In the genomic region with DNA sequence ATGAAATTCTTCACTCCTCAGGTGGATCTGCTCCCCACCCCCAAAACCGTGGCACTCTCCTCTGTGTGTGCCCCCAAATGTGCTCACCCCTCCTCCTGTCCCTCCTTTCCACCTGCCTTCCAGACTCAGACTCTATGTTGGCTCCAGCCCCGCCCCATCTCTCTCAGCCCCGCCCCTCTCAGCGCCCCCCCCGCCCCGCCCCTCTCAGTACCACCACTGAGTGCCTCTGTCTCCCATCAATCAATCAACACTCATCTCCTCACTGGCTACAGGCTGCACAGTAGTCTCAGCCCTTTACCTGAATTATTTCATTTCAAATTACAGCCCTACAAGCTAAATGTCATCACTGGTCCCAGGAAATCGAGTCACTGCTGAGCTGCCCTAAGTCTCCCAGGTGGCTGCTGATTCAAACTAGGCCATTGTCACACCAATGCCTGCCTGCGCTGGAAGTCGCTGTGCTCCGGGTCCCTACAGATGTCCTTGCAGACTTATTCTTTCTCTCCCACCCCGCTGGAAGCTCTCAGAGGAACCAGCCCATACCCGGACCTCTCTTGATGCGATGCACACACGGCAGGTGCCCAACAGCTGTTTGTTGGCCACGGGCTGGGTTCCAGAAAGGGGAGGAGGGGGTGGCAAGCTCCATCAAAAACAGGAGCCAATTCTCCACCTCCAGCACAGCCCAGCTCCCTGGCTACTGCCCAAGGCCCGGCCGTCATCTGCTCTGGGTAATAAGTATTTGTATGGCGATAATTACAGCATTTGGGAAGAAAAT, we compare ENCODE assay signal across 9 mouse cellular contexts. TPM values are rescaled to one million over a fixed set of nuclear protein-coding genes. Genes with fewer than 3 reads are reported as not detected.
DNase-seq lines count a peak whose midpoint lies in the region; ATAC-seq lines count a peak whose summit lies in the region.
"Had no signal": no experiment of that assay in that cellular context is flagged by ENCODE, and none has a peak within 500 bp of the region (broad histone marks: within the 10 kb centered on the region; RNA-seq: fewer than 3 reads in every experiment).

No protein-coding gene starts in this region.

- no peak overlapping the region for H3K4me3 ChIP-seq in heart, embryonic 16.5 days (ENCODE audit: low read length)
- no peak overlapping the region for H3K4me3 ChIP-seq in embryonic facial prominence, embryonic 12.5 days
- peak overlapping the region; percentile 24 for H3K4me3 ChIP-seq in hindbrain, embryonic 16.5 days (ENCODE audit: low read length)
- H3K4me3 ChIP-seq in liver, embryonic 13.5 days (replicated peaks): peak overlapping the region; percentile 48

- DNase-seq in heart, adult 11 months: no peak
- no peak for DNase-seq in liver, embryonic 13.5 days
- peak; percentile 59 for DNase-seq in right cerebral cortex, postnatal 25 days
- no peak for DNase-seq in spleen, postnatal 14 days (ENCODE audit: low spot score in 2 of 2)
- DNase-seq in thymus, adult 18-20 months: no peak

- H3K36me3 ChIP-seq in heart, embryonic 16.5 days (ENCODE audit: control insufficient read depth, insufficient read depth): no peaks in the 10 kb centered on the region
- H3K36me3 ChIP-seq in embryonic facial prominence, embryonic 12.5 days: no peaks in the 10 kb centered on the region
- H3K36me3 ChIP-seq in hindbrain, embryonic 16.5 days (ENCODE audit: control insufficient read depth, insufficient read depth, low read length): no peaks in the 10 kb centered on the region
- H3K36me3 ChIP-seq in liver, embryonic 13.5 days: no peaks in the 10 kb centered on the region

- H3K27me3 ChIP-seq in heart, embryonic 16.5 days (ENCODE audit: control insufficient read depth, insufficient read depth, low read length): peaks cover 58% of the 10 kb centered on the region
- H3K27me3 ChIP-seq in embryonic facial prominence, embryonic 12.5 days: peaks cover 63% of the 10 kb centered on the region
- H3K27me3 ChIP-seq in hindbrain, embryonic 16.5 days (replicated peaks; ENCODE audit: control insufficient read depth, insufficient read depth, low read length): no peaks in the 10 kb centered on the region
- peaks cover 80% of the 10 kb centered on the region for H3K27me3 ChIP-seq in liver, embryonic 13.5 days

- no peak overlapping the region for H3K9ac ChIP-seq in heart, embryonic 16.5 days (ENCODE audit: low read length)
- H3K9ac ChIP-seq in embryonic facial prominence, embryonic 12.5 days: no peak overlapping the region
- peak overlapping the region; percentile 28 for H3K9ac ChIP-seq in hindbrain, embryonic 16.5 days (ENCODE audit: low read depth, low read length)
- peak overlapping the region; percentile 55 for H3K9ac ChIP-seq in liver, embryonic 13.5 days

- ATAC-seq in heart, embryonic 16.5 days (replicated peaks; ENCODE audit: extremely low read depth, insufficient read depth, low FRiP score): no peak
- no peak for ATAC-seq in embryonic facial prominence, embryonic 12.5 days (ENCODE audit: insufficient number of reproducible peaks, insufficient read depth, low FRiP score, low TSS enrichment)
- peak; percentile 60 for ATAC-seq in hindbrain, embryonic 16.5 days
- ATAC-seq in liver, embryonic 13.5 days (ENCODE audit: low read depth): peak; percentile 75
- ATAC-seq: Patski had no signal

- H3K27ac ChIP-seq in heart, embryonic 16.5 days (ENCODE audit: low read length): no peak overlapping the region
- H3K27ac ChIP-seq in embryonic facial prominence, embryonic 12.5 days: no peak overlapping the region
- no peak overlapping the region for H3K27ac ChIP-seq in hindbrain, embryonic 16.5 days (ENCODE audit: low read depth, low read length)
- H3K27ac ChIP-seq in liver, embryonic 13.5 days: peak overlapping the region; percentile 79

- H3K4me2 ChIP-seq in heart, embryonic 16.5 days (ENCODE audit: low read depth, low read length): peak overlapping the region; percentile 39; the same call in 1 of the 2 replicates
- 0 out of 2 replicates have a peak overlapping the region, but pooled peaks have one; percentile 11 for H3K4me2 ChIP-seq in embryonic facial prominence, embryonic 12.5 days (replicated peaks)
- H3K4me2 ChIP-seq in hindbrain, embryonic 16.5 days (ENCODE audit: low read length): peak overlapping the region; percentile 43
- peak overlapping the region; percentile 76 for H3K4me2 ChIP-seq in liver, embryonic 13.5 days

- peaks cover 4% of the 10 kb centered on the region; the same call in 1 of the 2 replicates for H3K4me1 ChIP-seq in heart, embryonic 16.5 days (ENCODE audit: control insufficient read depth, insufficient read depth, low read length)
- H3K4me1 ChIP-seq in embryonic facial prominence, embryonic 12.5 days: peaks cover 12% of the 10 kb centered on the region
- H3K4me1 ChIP-seq in hindbrain, embryonic 16.5 days (ENCODE audit: control insufficient read depth, insufficient read depth, low read depth, low read length): peaks cover 39% of the 10 kb centered on the region
- peaks cover 41% of the 10 kb centered on the region for H3K4me1 ChIP-seq in liver, embryonic 13.5 days (replicated peaks)

- WGBS in heart, embryonic 16.5 days: under 1% methylated on average over 16 of the region's 18 CpGs
- 2% methylated on average over 18 of the region's 18 CpGs for WGBS in embryonic facial prominence, embryonic 12.5 days
- under 1% methylated on average over 18 of the region's 18 CpGs for WGBS in hindbrain, embryonic 16.5 days
- WGBS in liver, embryonic 13.5 days (ENCODE audit: insufficient replicate concordance): 7% methylated on average over 16 of the region's 18 CpGs

- no peaks in the 10 kb centered on the region for H3K9me3 ChIP-seq in heart, embryonic 16.5 days (replicated peaks; ENCODE audit: control insufficient read depth, low read length)
- no peaks in the 10 kb centered on the region for H3K9me3 ChIP-seq in embryonic facial prominence, embryonic 12.5 days
- no peaks in the 10 kb centered on the region for H3K9me3 ChIP-seq in hindbrain, embryonic 16.5 days (ENCODE audit: control insufficient read depth, low read length)
- no peaks in the 10 kb centered on the region for H3K9me3 ChIP-seq in liver, embryonic 13.5 days (replicated peaks)

RNA-seq across cellular contexts. Expression of a gene that starts 5.6 kb away (rescaled TPM):
- 0.21 TPM in 2 replicates for polyA plus RNA-seq in heart, embryonic 16.5 days (2015; fragmentation: Nextera tagmentation; extraction: Ambion mirVana)
- polyA plus RNA-seq in embryonic facial prominence, embryonic 12.5 days (2016; fragmentation: Nextera tagmentation; extraction: Ambion mirVana): 1.4 and 1.9 TPM in 2 replicates
- 17.4 and 23.1 TPM in 2 replicates for polyA plus RNA-seq in hindbrain, embryonic 16.5 days (2015; fragmentation: Nextera tagmentation; extraction: Ambion mirVana)
- polyA plus RNA-seq in liver, embryonic 13.5 days (2015; fragmentation: Nextera tagmentation; extraction: Ambion mirVana): 0.05 and 0.12 TPM in 2 replicates

Comparison
In these comparisons a context has a peak if more than half of its experiments do, and no peak if none do; other contexts are left out.
1. ATAC-seq: peak in hindbrain, embryonic 16.5 days (single experiment) and liver, embryonic 13.5 days (single experiment); none in heart, embryonic 16.5 days (single experiment) and embryonic facial prominence, embryonic 12.5 days (single experiment).
2. H3K4me2 ChIP-seq: peak in every context shown above with its lines; median percentile 76 in liver, embryonic 13.5 days; 43 in hindbrain, embryonic 16.5 days; 39 in heart, embryonic 16.5 days; 11 in embryonic facial prominence, embryonic 12.5 days.
3. H3K4me3 ChIP-seq: peak in hindbrain, embryonic 16.5 days (single experiment) and liver, embryonic 13.5 days (single experiment); none in heart, embryonic 16.5 days (single experiment) and embryonic facial prominence, embryonic 12.5 days (single experiment).
4. H3K9ac ChIP-seq: peak in hindbrain, embryonic 16.5 days (single experiment) and liver, embryonic 13.5 days (single experiment); none in heart, embryonic 16.5 days (single experiment) and embryonic facial prominence, embryonic 12.5 days (single experiment).